Mouse (Mus musculus) E14TG2a.4 (cell line): ENCODE data around the gene Fam189a1.

ENCODE experiments used
- CTCF ChIP-seq: conservative IDR thresholded peaks from 2 replicates; pipeline ENCODE4 v1.5.1; 2014; ENCODE audit warnings: low read length
- POU5F1 ChIP-seq: IDR thresholded peaks from 2 replicates; pipeline ENCODE4 v1.6.1; 2014; ENCODE audit warnings: low read length, borderline replicate concordance

GRCm38 (mm10) chr7:64776708-64777489 is 379.5 kb downstream of the Fam189a1 start:
- TF ChIP-seq POU5F1 (no peak), CTCF (no peak)
